11 mouse cellular contexts compared by ENCODE assay signal in genomic region chr2:127728661-127729450, GRCm38 (mm10). TPM values are rescaled to one million over a fixed set of nuclear protein-coding genes. Genes with fewer than 3 reads are reported as not detected.
A peak's percentile ranks its signal among the peaks of the same experiment; 100 is the strongest.
DNase-seq lines count a peak whose midpoint lies in the region; ATAC-seq and TF ChIP-seq lines count a peak whose summit lies in the region.
"Had no signal": no experiment of that assay in that cellular context is flagged by ENCODE, and none has a peak within 500 bp of the region (broad histone marks: within the 10 kb centered on the region; RNA-seq: fewer than 3 reads in every experiment).

No protein-coding gene starts in this region.

- intact Hi-C loops in heart, postnatal 25 days (cut with DNase I): no loop called here

- WGBS in intestine, postnatal 0 days: 21% methylated on average over 15 of the region's 15 CpGs

- peak overlapping the region; percentile 96 for H3K27ac ChIP-seq in intestine, postnatal 0 days (ENCODE audit: low read depth, low read length)
- H3K27ac ChIP-seq: midbrain, embryonic 12.5 days had no signal

- peak overlapping the region; percentile 68 for H3K4me2 ChIP-seq in intestine, postnatal 0 days (replicated peaks; ENCODE audit: low read depth)

- peak overlapping the region; percentile 47 for H3K4me3 ChIP-seq in intestine, postnatal 0 days (ENCODE audit: low read depth, low read length)

- peak; percentile 79 for ATAC-seq in intestine, postnatal 0 days
- ATAC-seq in erythroblast, adult 5-6 weeks (replicated peaks; ENCODE audit: low FRiP score, poor library complexity, severe bottlenecking): no peak
- ATAC-seq: Patski had no signal

- TF ChIP-seq CTCF in intestine, postnatal 0 days (IDR thresholded peaks at IDR 0.05; ENCODE audit: low read depth): no peak

- DNase-seq in heart, adult 18-20 months: peak; percentile 38 to 53
- no peak for DNase-seq in heart, postnatal 25 days (ENCODE audit: low spot score)
- peak; percentile 45 for DNase-seq in urinary bladder, postnatal 14 days (ENCODE audit: low spot score)
- no peak for DNase-seq in urinary bladder, adult 18-20 months (ENCODE audit: low spot score in 2 of 2)
- DNase-seq in thymus, postnatal 36 days: no peak
- no peak for DNase-seq in cerebellum, adult 11-12 months

- H3K36me3 ChIP-seq in intestine, postnatal 0 days (ENCODE audit: control insufficient read depth, insufficient read depth): no peaks in the 10 kb centered on the region; the same call in 1 of the 2 replicates
- H3K36me3 ChIP-seq: midbrain, embryonic 12.5 days had no signal

- H3K9ac ChIP-seq in intestine, postnatal 0 days (ENCODE audit: low read depth, low read length): peak overlapping the region; percentile 55

- no peaks in the 10 kb centered on the region for H3K9me3 ChIP-seq in intestine, postnatal 0 days (ENCODE audit: control insufficient read depth)
- H3K9me3 ChIP-seq: midbrain, embryonic 12.5 days had no signal

- no peaks in the 10 kb centered on the region for H3K27me3 ChIP-seq in intestine, postnatal 0 days (replicated peaks; ENCODE audit: control insufficient read depth, insufficient read depth, low read length)
- H3K27me3 ChIP-seq: Patski had no signal

- H3K4me1 ChIP-seq in intestine, postnatal 0 days (replicated peaks; ENCODE audit: control insufficient read depth, insufficient read depth, low read length): 0 out of 2 replicates have a peak, but pooled peaks cover 6% of the 10 kb centered on the region

RNA-seq across cellular contexts. Expression of gene Mall, which starts 0.9 kb away (rescaled TPM):
- total RNA-seq in heart, adult 18-20 months (2021): 1 to 10 TPM; 6.7 to 7.0 TPM
- 1 to 10 TPM; 7.5 to 8.7 TPM for total RNA-seq in heart, postnatal 25 days (2021)
- 122 and 141 TPM in 2 replicates for polyA plus RNA-seq in intestine, postnatal 0 days (2015; fragmentation: Nextera tagmentation; extraction: Ambion mirVana)
- total RNA-seq in erythroblast, adult 5-6 weeks (2015; ENCODE audit: low replicate concordance): not detected in 2 replicates
- not detected in 2 replicates for total RNA-seq in erythroblast, adult 5-6 weeks (2017; ENCODE audit: low replicate concordance)
- polyA plus RNA-seq: C2C12 had no signal

RNA-seq across cellular contexts. Expression of gene Nphp1, which starts 59.8 kb away (rescaled TPM):
- total RNA-seq in heart, adult 18-20 months (2021): 1 to 10 TPM; 7.6 to 9.4 TPM
- total RNA-seq in heart, postnatal 25 days (2021): 1 to 10 TPM; 6.6 to 8.6 TPM
- polyA plus RNA-seq in intestine, postnatal 0 days (2015; fragmentation: Nextera tagmentation; extraction: Ambion mirVana): 13.0 and 13.3 TPM in 2 replicates
- 0.63 and 3.3 TPM in 2 replicates for total RNA-seq in erythroblast, adult 5-6 weeks (2015; ENCODE audit: low replicate concordance)
- 0.84 and 2.6 TPM in 2 replicates for total RNA-seq in erythroblast, adult 5-6 weeks (2017; ENCODE audit: low replicate concordance)

Comparison
In these comparisons a context has a peak if more than half of its experiments do, and no peak if none do; other contexts are left out.
1. DNase-seq: peak in heart, adult 18-20 months (2 of 2) and urinary bladder, postnatal 14 days (single experiment); none in heart, postnatal 25 days (single experiment), urinary bladder, adult 18-20 months (0 of 2), thymus, postnatal 36 days (0 of 2) and cerebellum, adult 11-12 months (single experiment).
2. RNA of gene Mall, which starts 0.9 kb away (total RNA-seq): 7.5 to 8.7 TPM in heart, postnatal 25 days and 6.7 to 7.0 TPM in heart, adult 18-20 months; not detected in erythroblast, adult 5-6 weeks; every median in the first group is over 4 times any median in the second.